Mouse (Mus musculus) spleen, postnatal 0 days (tissue): ENCODE results near the gene Lef1. TPM values are rescaled to one million over a fixed set of nuclear protein-coding genes. Genes with fewer than 3 reads are reported as not detected.

ENCODE experiments used
- polyA plus RNA-seq: library from polyadenylated mRNA; unstranded; fragments of >200 nt; fragmentation: Nextera tagmentation; extraction: Ambion mirVana; gene quantifications from 2 replicates; pipeline ENCODE4 v1.2.1, GENCODE M21; 2015

Lef1 gene
- polyA plus RNA-seq: 2.3 and 3.1 TPM in 2 replicates

GRCm38 (mm10) chr3:131110191-131111150 lies at the start of gene Lef1:
Gene Lef1, plus strand, starts transcription at chr3:131110471.

DNA sequence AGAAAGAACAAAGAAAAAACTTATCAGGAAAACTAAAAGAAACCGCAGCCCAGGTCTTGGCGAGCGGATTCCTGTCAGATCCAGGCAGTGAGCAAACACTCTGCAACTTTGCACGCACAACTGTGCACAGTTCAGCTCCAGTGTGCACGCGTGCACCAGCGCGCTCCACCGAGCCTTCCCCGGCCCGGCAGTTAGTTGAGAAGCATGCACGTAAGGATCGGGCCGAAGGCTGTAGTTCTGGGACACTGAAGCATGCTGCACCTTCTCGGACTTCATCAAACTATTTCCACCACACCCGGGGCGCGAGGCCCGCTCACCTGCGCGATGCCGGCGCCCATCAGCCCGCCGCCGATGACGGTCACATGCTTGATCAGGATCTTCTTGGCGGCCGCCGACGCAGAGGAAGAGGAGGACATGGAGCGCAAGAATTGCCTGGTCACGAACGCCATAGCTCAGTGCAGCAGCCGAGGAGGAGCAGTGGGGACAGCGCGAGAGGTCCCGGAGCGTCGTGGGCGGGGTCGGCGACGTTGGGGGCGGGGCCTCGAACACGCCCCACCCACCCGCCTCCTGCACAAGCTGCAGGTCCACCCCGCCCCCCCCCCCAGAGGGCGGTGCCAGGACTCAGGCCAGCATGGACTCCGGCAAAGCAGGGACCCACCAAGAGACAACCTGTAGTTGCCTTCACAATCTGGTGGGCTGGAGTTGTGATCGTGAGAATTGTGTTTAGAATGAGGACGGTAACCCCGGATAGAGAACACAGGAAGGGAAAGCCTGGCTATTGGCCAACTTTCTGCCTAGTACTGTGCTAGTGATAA lies 161.5 kb downstream of the Lef1 start, which contains the start of gene Hadh:
Gene Hadh (minus strand): TSS at position 543 of the 815 bp plus-strand sequence.

Other genes starting within 250 kb of the Lef1 start
- gene Hadh, start 161.6 kb downstream of the Lef1 start, polyA plus RNA-seq: 41.3 and 42.4 TPM in 2 replicates
- gene Cyp2u1, start 192.8 kb downstream of the Lef1 start, polyA plus RNA-seq: 0.79 and 1.5 TPM in 2 replicates